Comparison of ENCODE assay signal across 8 mouse cellular contexts in the genomic region with DNA sequence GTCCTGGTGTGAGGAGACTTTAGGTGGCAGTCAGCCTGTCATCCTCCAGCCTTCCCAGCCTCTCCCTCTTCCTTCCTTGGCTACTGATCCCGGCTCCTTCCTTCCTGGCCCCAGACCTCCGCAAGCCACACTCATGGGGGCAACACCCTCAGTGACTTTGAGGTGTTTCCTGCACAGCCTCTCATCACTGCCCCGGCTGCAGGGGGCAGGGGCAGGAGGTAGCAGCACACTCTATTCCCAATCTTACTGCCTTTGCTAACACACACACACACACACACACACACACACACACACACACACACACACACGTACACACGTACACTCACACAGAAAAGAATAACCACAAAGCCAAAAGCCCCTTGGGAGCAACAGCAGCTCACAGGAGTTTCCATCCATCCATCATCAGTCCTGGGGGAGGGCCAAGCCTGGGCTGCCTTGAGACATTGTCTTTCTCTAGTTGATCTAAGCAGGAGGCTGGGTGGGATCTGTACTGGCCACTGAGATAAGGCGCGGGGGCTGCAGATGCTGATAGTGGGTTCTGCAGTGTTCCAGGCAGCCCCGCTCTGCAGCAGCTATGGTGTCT. TPM values are rescaled to one million over a fixed set of nuclear protein-coding genes. Genes with fewer than 3 reads are reported as not detected.
DNase-seq lines count a peak whose midpoint lies in the region; ATAC-seq and TF ChIP-seq lines count a peak whose summit lies in the region.

No protein-coding gene starts in this region.

- intact Hi-C loops in heart, adult 2 months (cut with DNase I): no loop called here

- H3K27me3 ChIP-seq in heart, adult 2 months (ENCODE audit: control insufficient read depth, insufficient read depth, low read length): no peaks in the 10 kb centered on the region
- peaks cover 29% of the 10 kb centered on the region for H3K27me3 ChIP-seq in hindbrain, embryonic 14.5 days (ENCODE audit: control insufficient read depth, insufficient read depth, low read length)
- H3K27me3 ChIP-seq in liver, postnatal 0 days (ENCODE audit: insufficient read depth, low read length): peaks cover 6% of the 10 kb centered on the region; the same call in 1 of the 2 replicates
- H3K27me3 ChIP-seq in intestine, embryonic 16.5 days (replicated peaks; ENCODE audit: control insufficient read depth, insufficient read depth, low read length): peaks cover 23% of the 10 kb centered on the region

- TF ChIP-seq CTCF in heart, adult 2 months (IDR thresholded peaks at IDR 0.05): no peak
- TF ChIP-seq CTCF in liver, postnatal 0 days (IDR thresholded peaks at IDR 0.05; ENCODE audit: low read depth): no peak

- H3K27ac ChIP-seq in heart, adult 2 months: peak overlapping the region; percentile 38
- peak overlapping the region; percentile 67; the same call in 1 of the 2 replicates for H3K27ac ChIP-seq in hindbrain, embryonic 14.5 days
- H3K27ac ChIP-seq in liver, postnatal 0 days (ENCODE audit: low read depth): peak overlapping the region; percentile 46
- H3K27ac ChIP-seq in intestine, embryonic 16.5 days (ENCODE audit: low read length): no peak overlapping the region; the same call in 1 of the 2 replicates

- H3K9me3 ChIP-seq in hindbrain, embryonic 14.5 days (ENCODE audit: control insufficient read depth, low read length): no peaks in the 10 kb centered on the region
- no peaks in the 10 kb centered on the region for H3K9me3 ChIP-seq in liver, postnatal 0 days (ENCODE audit: low read length)
- H3K9me3 ChIP-seq in intestine, embryonic 16.5 days (ENCODE audit: control insufficient read depth, low read length): no peaks in the 10 kb centered on the region

- no peaks in the 10 kb centered on the region for H3K36me3 ChIP-seq in heart, adult 2 months (ENCODE audit: control insufficient read depth, insufficient read depth, low read length)
- no peaks in the 10 kb centered on the region for H3K36me3 ChIP-seq in hindbrain, embryonic 14.5 days (replicated peaks; ENCODE audit: control insufficient read depth, insufficient read depth)
- H3K36me3 ChIP-seq in liver, postnatal 0 days (replicated peaks; ENCODE audit: insufficient read depth, low read length): no peaks in the 10 kb centered on the region
- H3K36me3 ChIP-seq in intestine, embryonic 16.5 days (ENCODE audit: control insufficient read depth, insufficient read depth, low read length): no peaks in the 10 kb centered on the region

- 32% methylated on average over 8 of the region's 8 CpGs for WGBS in heart, adult 2 months
- 43% methylated on average over 8 of the region's 8 CpGs for WGBS in hindbrain, embryonic 14.5 days
- 31% methylated on average over 8 of the region's 8 CpGs for WGBS in liver, postnatal 0 days (ENCODE audit: insufficient replicate concordance)
- 39% methylated on average over 7 of the region's 8 CpGs for WGBS in intestine, embryonic 16.5 days

- DNase-seq in heart, adult 2 months: no peak
- no peak for DNase-seq in heart, adult 9 months (ENCODE audit: low spot score in 2 of 2)
- peak; percentile 63 to 72 for DNase-seq in adrenal gland, postnatal 36 days
- DNase-seq in hindbrain, embryonic 14.5 days (ENCODE audit: low spot score): no peak
- DNase-seq in liver, postnatal 0 days: peak; percentile 59
- DNase-seq in layer of hippocampus, adult 8-10 months (ENCODE audit: low spot score in 2 of 2): no peak
- DNase-seq in ovary, adult 18-20 months (ENCODE audit: low spot score): no peak

- no peak for TF ChIP-seq EP300 in heart, adult 2 months (IDR thresholded peaks at IDR 0.05; ENCODE audit: insufficient read depth, low read depth, low read length)
- peak; percentile 87 for TF ChIP-seq EP300 in liver, postnatal 0 days (IDR thresholded peaks at IDR 0.05; ENCODE audit: low read depth)

- no peak for TF ChIP-seq POLR2A in heart, adult 2 months (IDR thresholded peaks at IDR 0.05; ENCODE audit: insufficient read depth, low read depth, low read length)

- no peak overlapping the region for H3K9ac ChIP-seq in heart, adult 2 months (ENCODE audit: low read depth, low read length)
- no peak overlapping the region for H3K9ac ChIP-seq in hindbrain, embryonic 14.5 days
- no peak overlapping the region for H3K9ac ChIP-seq in liver, postnatal 0 days (replicated peaks)
- H3K9ac ChIP-seq in intestine, embryonic 16.5 days (ENCODE audit: low read depth, low read length): no peak overlapping the region

- no peak for ATAC-seq in hindbrain, embryonic 14.5 days (ENCODE audit: low FRiP score)
- ATAC-seq in liver, postnatal 0 days: peak; percentile 61
- ATAC-seq in intestine, embryonic 16.5 days: no peak

- no peak overlapping the region for H3K4me3 ChIP-seq in heart, adult 2 months
- H3K4me3 ChIP-seq in hindbrain, embryonic 14.5 days (replicated peaks; ENCODE audit: low read length): no peak overlapping the region
- H3K4me3 ChIP-seq in liver, postnatal 0 days (ENCODE audit: low read depth, low read length): no peak overlapping the region
- no peak overlapping the region for H3K4me3 ChIP-seq in intestine, embryonic 16.5 days (ENCODE audit: low read length)

- H3K4me1 ChIP-seq in heart, adult 2 months (ENCODE audit: control insufficient read depth, insufficient read depth, low read length): peaks cover 24% of the 10 kb centered on the region
- H3K4me1 ChIP-seq in hindbrain, embryonic 14.5 days (replicated peaks; ENCODE audit: control insufficient read depth, insufficient read depth, low read length): peaks cover 15% of the 10 kb centered on the region; the same call in 1 of the 2 replicates
- H3K4me1 ChIP-seq in liver, postnatal 0 days (ENCODE audit: insufficient read depth): peaks cover 82% of the 10 kb centered on the region
- H3K4me1 ChIP-seq in intestine, embryonic 16.5 days (ENCODE audit: control insufficient read depth, insufficient read depth, low read length): peaks cover 47% of the 10 kb centered on the region

- no peak overlapping the region for H3K4me2 ChIP-seq in hindbrain, embryonic 14.5 days (replicated peaks)
- H3K4me2 ChIP-seq in liver, postnatal 0 days (ENCODE audit: low read depth, low read length): peak overlapping the region; percentile 34
- no peak overlapping the region for H3K4me2 ChIP-seq in intestine, embryonic 16.5 days (ENCODE audit: low read depth, low read length)

- no peaks in the 10 kb centered on the region for H3K79me2 ChIP-seq in heart, adult 2 months (replicated peaks; ENCODE audit: control insufficient read depth, insufficient read depth, low read length)

RNA-seq across cellular contexts. Expression of gene Tnfaip2, which starts 7.4 kb away (rescaled TPM):
- 10 to 100 TPM; 40.9 to 52.1 TPM for total RNA-seq in heart, adult 2 months (2021)
- polyA plus RNA-seq in heart, adult 2 months (2012; rRNA removed): 40.2 and 52.0 TPM in 2 replicates
- 10 to 100 TPM; 13.9 to 14.3 TPM for total RNA-seq in adrenal gland, postnatal 36 days (2021)
- 0.42 and 0.79 TPM in 2 replicates for polyA plus RNA-seq in hindbrain, embryonic 14.5 days (2014; fragmentation: Nextera tagmentation; extraction: Ambion mirVana)
- polyA plus RNA-seq in liver, postnatal 0 days (2015; fragmentation: Nextera tagmentation; extraction: Ambion mirVana): 72.0 and 79.5 TPM in 2 replicates
- total RNA-seq in layer of hippocampus, adult 8-10 months (2022): 1 to 10 TPM in 3 of 4 experiments, under 1 TPM in 1; 0.85 to 1.8 (median 1.4) TPM
- 2.7 and 3.5 TPM in 2 replicates for polyA plus RNA-seq in intestine, embryonic 16.5 days (2015; fragmentation: Nextera tagmentation; extraction: Ambion mirVana)

RNA-seq across cellular contexts. Expression of gene Exoc3l4, which starts 18.0 kb away (rescaled TPM):
- 1 to 10 TPM; 2.5 to 2.7 TPM for total RNA-seq in heart, adult 2 months (2021)
- 9.2 and 10.9 TPM in 2 replicates for polyA plus RNA-seq in heart, adult 2 months (2012; rRNA removed)
- total RNA-seq in adrenal gland, postnatal 36 days (2021): 1 to 10 TPM; 4.8 to 6.7 TPM
- 1.7 and 1.8 TPM in 2 replicates for polyA plus RNA-seq in hindbrain, embryonic 14.5 days (2014; fragmentation: Nextera tagmentation; extraction: Ambion mirVana)
- 13.7 TPM in 2 replicates for polyA plus RNA-seq in liver, postnatal 0 days (2015; fragmentation: Nextera tagmentation; extraction: Ambion mirVana)
- total RNA-seq in layer of hippocampus, adult 8-10 months (2022): 1 to 10 TPM; 5.0 to 7.7 (median 6.5) TPM
- polyA plus RNA-seq in intestine, embryonic 16.5 days (2015; fragmentation: Nextera tagmentation; extraction: Ambion mirVana): 20.4 and 29.1 TPM in 2 replicates

RNA-seq across cellular contexts. Expression of gene Lbhd2, which starts 28.2 kb away (rescaled TPM):
- not detected for total RNA-seq in heart, adult 2 months (2021)
- polyA plus RNA-seq in heart, adult 2 months (2012; rRNA removed): not detected in 2 replicates
- under 1 TPM in 1 of 2 experiments, not detected in 1; 0.59 TPM for total RNA-seq in adrenal gland, postnatal 36 days (2021)
- polyA plus RNA-seq in hindbrain, embryonic 14.5 days (2014; fragmentation: Nextera tagmentation; extraction: Ambion mirVana): 0.72 and 1.3 TPM in 2 replicates
- 0.22 TPM in 2 replicates for polyA plus RNA-seq in liver, postnatal 0 days (2015; fragmentation: Nextera tagmentation; extraction: Ambion mirVana)
- 1 to 10 TPM in 2 of 4 experiments, under 1 TPM in 1, not detected in 1; 0.61 to 2.3 (median 1.3) TPM for total RNA-seq in layer of hippocampus, adult 8-10 months (2022)
- 1.2 TPM in 2 replicates for polyA plus RNA-seq in intestine, embryonic 16.5 days (2015; fragmentation: Nextera tagmentation; extraction: Ambion mirVana)

RNA-seq across cellular contexts. Expression of gene Gm266, which starts 50.8 kb away (rescaled TPM):
- under 1 TPM; 0.36 to 0.39 TPM for total RNA-seq in heart, adult 2 months (2021)
- polyA plus RNA-seq in heart, adult 2 months (2012; rRNA removed): 0.23 and 0.88 TPM in 2 replicates
- under 1 TPM in 1 of 2 experiments, not detected in 1; 0.53 TPM for total RNA-seq in adrenal gland, postnatal 36 days (2021)
- 2.6 and 3.8 TPM in 2 replicates for polyA plus RNA-seq in hindbrain, embryonic 14.5 days (2014; fragmentation: Nextera tagmentation; extraction: Ambion mirVana)
- 0.49 and 0.54 TPM in 2 replicates for polyA plus RNA-seq in liver, postnatal 0 days (2015; fragmentation: Nextera tagmentation; extraction: Ambion mirVana)
- 1 to 10 TPM; 3.6 to 6.6 (median 4.6) TPM for total RNA-seq in layer of hippocampus, adult 8-10 months (2022)
- polyA plus RNA-seq in intestine, embryonic 16.5 days (2015; fragmentation: Nextera tagmentation; extraction: Ambion mirVana): 11.7 and 12.2 TPM in 2 replicates

RNA-seq across cellular contexts. Expression of gene Cdc42bpb, which starts 57.3 kb away (rescaled TPM):
- 10 to 100 TPM; 55.3 to 58.5 TPM for total RNA-seq in heart, adult 2 months (2021)
- polyA plus RNA-seq in heart, adult 2 months (2012; rRNA removed): 105 and 106 TPM in 2 replicates
- total RNA-seq in adrenal gland, postnatal 36 days (2021): 100 to 1,000 TPM; 112 to 153 TPM
- 48.1 and 48.3 TPM in 2 replicates for polyA plus RNA-seq in hindbrain, embryonic 14.5 days (2014; fragmentation: Nextera tagmentation; extraction: Ambion mirVana)
- 8.0 and 8.6 TPM in 2 replicates for polyA plus RNA-seq in liver, postnatal 0 days (2015; fragmentation: Nextera tagmentation; extraction: Ambion mirVana)
- total RNA-seq in layer of hippocampus, adult 8-10 months (2022): 100 to 1,000 TPM; 114 to 140 (median 119) TPM
- polyA plus RNA-seq in intestine, embryonic 16.5 days (2015; fragmentation: Nextera tagmentation; extraction: Ambion mirVana): 30.1 and 32.5 TPM in 2 replicates

Comparison
In these comparisons a context has a peak if more than half of its experiments do, and no peak if none do; other contexts are left out.
1. DNase-seq: peak in adrenal gland, postnatal 36 days (2 of 2) and liver, postnatal 0 days (single experiment); none in heart, adult 2 months (0 of 2), heart, adult 9 months (0 of 2), hindbrain, embryonic 14.5 days (single experiment), layer of hippocampus, adult 8-10 months (0 of 2) and ovary, adult 18-20 months (single experiment).